Mouse (Mus musculus) urinary bladder, adult 2 months (tissue): ENCODE results near the gene 4933402N03Rik. TPM values are rescaled to one million over a fixed set of nuclear protein-coding genes. Genes with fewer than 3 reads are reported as not detected.

Source experiments
- DNase-seq: peaks from one replicate; pipeline ENCODE4 v3.0.0; 2022; ENCODE audit warnings: low spot score
- polyA plus RNA-seq: library from polyadenylated mRNA; depleted of rRNA; stranded (reverse); fragments of >200 nt; gene quantifications from 2 replicates; pipeline ENCODE4 v1.2.3, GENCODE M21; 2012; rRNA removed

4933402N03Rik gene
- not detected in 2 replicates for polyA plus RNA-seq

- DNase-seq = no peak
Measured at GRCm38 (mm10) chr7:131146214-131146613, at the start of gene 4933402N03Rik. TSS of gene 4933402N03Rik (minus strand) at chr7:131146314.

- DNase-seq = no peak
Measured at GRCm38 (mm10) chr7:131187996-131188395, 41.9 kb upstream of the 4933402N03Rik start.

DNA sequence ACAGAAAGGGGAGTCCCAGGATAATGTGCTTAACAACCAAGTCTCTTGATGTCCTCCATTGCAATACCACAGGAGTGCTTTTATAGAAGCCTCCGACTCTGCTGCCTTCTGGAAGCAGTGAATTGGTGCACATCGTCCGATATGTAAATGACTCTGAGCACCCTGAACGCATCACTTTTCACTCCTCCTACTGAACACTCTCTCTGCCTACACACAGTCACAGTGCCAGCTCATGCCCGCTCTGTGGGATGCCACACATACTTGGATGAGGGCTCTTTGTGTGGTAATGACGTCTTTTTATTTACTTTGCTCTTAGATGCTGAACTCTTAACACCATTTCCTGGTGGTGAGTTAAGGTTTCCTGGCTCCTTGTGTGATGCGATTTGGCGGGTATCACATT, 40.9 kb upstream of the 4933402N03Rik start:
- DNase-seq = no peak

GRCm38 (mm10) chr7:131184339-131184738, 38.2 kb upstream of the 4933402N03Rik start:
- DNase-seq = no peak

DNA sequence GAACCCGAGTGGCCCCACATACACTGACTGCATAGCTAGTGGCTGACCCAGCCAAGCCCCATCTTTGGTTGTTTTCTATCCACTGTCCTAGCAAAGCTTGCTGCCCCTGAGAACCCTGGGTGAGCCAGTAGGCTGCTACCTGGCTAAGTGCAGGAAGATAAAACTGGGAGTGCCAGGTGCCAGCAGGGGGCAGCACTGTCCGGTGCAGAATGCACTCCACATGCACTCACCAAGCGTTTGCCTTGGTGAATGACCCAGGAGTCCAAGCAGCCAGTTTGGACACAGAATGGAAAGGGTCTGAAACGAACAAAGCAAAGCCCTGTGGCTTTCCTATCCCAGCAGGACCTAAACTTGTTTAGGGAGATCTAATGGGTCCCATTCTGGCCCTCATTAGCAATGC, 36.6 kb upstream of the 4933402N03Rik start:
- DNase-seq = no peak

- no peak for DNase-seq
Measured at GRCm38 (mm10) chr7:131174121-131174520, 28.0 kb upstream of the 4933402N03Rik start, which contains the start of gene 5430419D17Rik. TSS of gene 5430419D17Rik (plus strand) at chr7:131174402.

DNA sequence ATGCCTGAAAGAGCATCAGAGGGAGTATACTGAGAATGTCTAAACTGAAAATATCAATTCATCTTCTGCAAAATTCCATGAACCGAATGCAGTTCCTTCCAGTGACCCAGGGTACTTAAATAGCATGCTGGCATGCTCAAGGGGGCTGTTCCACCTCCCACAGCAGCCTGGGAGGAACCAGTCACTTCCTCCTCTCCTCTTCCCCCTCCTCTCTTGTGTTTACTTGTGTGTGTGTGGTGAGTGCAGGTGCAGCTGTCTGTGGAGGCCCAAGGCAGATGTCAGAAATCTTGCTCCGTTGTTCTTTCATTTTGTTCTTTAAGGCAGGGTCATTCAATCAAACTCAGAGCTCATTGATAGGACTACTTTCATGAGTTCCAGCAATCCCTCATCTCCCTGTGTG, 23.0 kb upstream of the 4933402N03Rik start:
- no peak for DNase-seq

- DNase-seq = no peak
Measured at GRCm38 (mm10) chr7:131167771-131168170, 21.7 kb upstream of the 4933402N03Rik start.

- no peak for DNase-seq
Measured at GRCm38 (mm10) chr7:131162251-131162650, 16.1 kb upstream of the 4933402N03Rik start.

- DNase-seq = no peak
Measured at GRCm38 (mm10) chr7:131153044-131153443, 6.9 kb upstream of the 4933402N03Rik start.

GRCm38 (mm10) chr7:131150179-131150578, 4.1 kb upstream of the 4933402N03Rik start:
- DNase-seq = no peak

GRCm38 (mm10) chr7:131133181-131133580, 12.9 kb downstream of the 4933402N03Rik start:
- no peak for DNase-seq

DNA sequence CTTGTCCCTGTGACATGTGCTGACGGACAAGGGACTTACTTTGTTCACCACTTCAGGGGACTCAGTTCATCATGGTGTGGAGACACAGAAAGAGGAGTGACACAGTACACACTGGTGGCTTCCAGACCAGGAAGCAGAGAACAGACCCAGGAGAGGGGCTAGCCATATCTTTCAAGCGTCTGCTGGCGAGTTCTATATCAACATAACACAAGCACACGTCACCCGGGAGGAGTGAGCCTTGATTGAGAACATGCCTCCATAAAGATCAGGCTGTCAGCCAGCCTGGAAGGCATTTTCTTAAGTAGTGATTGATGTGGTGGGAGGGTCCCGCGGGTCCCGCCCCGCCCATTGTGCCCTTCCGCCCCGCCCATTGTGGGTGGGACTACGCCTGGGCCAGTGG, 16.1 kb downstream of the 4933402N03Rik start:
- DNase-seq = no peak

DNA sequence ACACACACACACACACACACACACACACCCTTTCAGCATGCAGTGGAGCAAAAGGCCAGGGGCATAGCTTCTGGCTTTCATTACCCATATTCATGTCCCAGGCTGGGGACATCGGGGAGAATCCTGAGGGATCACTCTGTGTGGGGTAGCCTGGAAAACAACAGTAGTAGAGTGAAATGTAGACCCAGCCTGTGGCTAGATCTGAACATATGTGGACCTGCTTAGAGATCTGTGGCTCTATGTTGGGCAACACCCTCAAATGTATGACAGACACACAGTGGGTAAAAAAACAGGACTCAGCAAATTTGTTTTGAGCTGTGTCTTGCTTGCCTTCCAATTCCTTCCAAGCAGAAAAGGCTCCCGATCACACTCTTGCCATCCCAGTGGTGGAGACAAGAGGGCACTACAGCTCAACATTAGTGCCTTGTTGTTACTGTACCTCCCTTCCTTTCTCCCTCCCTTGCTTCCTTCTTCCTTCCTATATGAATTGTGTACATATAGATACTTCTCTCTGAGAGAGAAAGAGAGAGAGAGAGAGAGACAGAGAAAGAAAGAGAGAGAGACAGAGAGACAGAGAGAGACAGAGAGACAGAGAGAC, 23.8 kb downstream of the 4933402N03Rik start:
- DNase-seq = no peak

- DNase-seq = no peak
Measured at GRCm38 (mm10) chr7:131114434-131114833, 31.7 kb downstream of the 4933402N03Rik start.

DNA sequence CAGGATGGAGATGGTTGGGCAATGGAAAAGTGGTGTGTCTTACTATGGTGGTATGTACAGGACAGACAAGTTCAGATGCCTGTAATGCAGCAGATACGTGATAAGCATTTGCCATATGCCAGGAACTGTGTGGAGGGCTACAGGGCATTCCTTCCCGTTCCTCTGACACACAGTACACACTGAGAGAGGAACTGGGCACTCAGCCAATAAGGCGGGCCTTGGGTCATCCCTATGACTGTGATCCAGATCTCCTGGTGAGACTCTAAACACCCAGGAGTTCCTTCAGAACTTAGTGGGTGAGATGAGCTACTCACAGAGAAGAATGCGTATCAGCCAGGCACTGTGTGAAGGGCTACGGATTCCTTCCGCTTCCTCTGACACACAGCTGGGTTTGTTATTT, 32.4 kb downstream of the 4933402N03Rik start:
- no peak for DNase-seq

DNA sequence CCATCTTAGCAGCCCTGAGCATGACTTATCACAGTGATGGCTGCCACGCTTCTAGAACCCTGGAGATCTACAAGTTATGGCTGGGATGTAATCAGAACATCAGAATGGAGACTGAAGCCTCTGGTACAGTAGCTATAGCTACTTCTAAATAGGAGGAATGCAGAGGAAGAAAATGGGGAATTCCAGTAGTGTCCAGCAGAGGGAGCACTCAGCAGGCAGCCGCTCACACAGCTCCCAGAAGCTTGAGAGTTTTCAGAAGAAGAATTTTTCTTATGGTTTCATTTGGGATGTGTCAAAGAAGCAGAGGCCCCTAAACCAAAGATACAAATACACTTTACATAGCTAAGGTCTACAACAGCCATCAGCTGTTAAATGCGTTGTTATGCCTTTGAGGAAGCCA, 33.6 kb downstream of the 4933402N03Rik start:
- no peak for DNase-seq

Other genes with a start within 250 kb of the 4933402N03Rik start
- 184 and 275 TPM in 2 replicates for gene Htra1, start 210.2 kb downstream of the 4933402N03Rik start, polyA plus RNA-seq
- 0.26 and 0.46 TPM in 2 replicates for gene Dmbt1, start 114.3 kb downstream of the 4933402N03Rik start, polyA plus RNA-seq
- not detected in 2 replicates for gene 5430419D17Rik, start 28.1 kb upstream of the 4933402N03Rik start, polyA plus RNA-seq
- 0.03 TPM in 1 of 2 replicates, not detected in the other for gene Cuzd1, start 176.0 kb upstream of the 4933402N03Rik start, polyA plus RNA-seq
- gene Fam24b, start 183.2 kb upstream of the 4933402N03Rik start, polyA plus RNA-seq = not detected in 2 replicates
- not detected in 2 replicates for gene Fam24a, start 187.6 kb upstream of the 4933402N03Rik start, polyA plus RNA-seq
- 7.9 and 8.3 TPM in 2 replicates for gene 2310057M21Rik, start 216.4 kb upstream of the 4933402N03Rik start, polyA plus RNA-seq
- gene Pstk, start 224.8 kb upstream of the 4933402N03Rik start, polyA plus RNA-seq = 47.4 and 49.2 TPM in 2 replicates